Mouse (Mus musculus): ENCODE measurements at regions not wholly inside any gene's neighbourhood (a gene's known extent, or its start where the extent isn't known, plus 50 kb on each side); places are given as distances from the start of the nearest gene placed in this dataset.
A peak's percentile ranks its signal among the peaks of the same experiment; 100 is the strongest.

DNA sequence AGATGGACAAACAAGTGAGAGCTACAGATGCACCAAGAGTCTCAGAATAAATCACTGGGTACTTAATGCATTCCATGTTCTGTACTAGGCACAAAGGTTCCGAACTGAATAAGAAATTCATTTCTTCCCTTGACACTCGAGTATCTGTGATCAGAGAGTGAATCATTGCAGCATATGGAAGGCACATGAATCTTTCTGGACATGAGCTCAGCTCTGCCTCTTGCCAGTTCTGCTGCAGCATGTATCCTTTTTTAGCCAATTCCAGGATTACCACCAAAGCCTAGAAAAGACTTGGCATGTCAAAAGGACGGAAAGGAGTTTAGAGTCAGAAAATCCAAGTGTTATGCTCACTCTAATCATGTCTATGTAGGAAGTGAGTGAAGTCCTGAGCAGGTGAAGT lies 567.0 kb downstream of the Fam181b start:
- no peak overlapping the region for H3K4me3 ChIP-seq (ENCODE audit: low read length)
- no peak overlapping the region for H3K4me2 ChIP-seq (replicated peaks; ENCODE audit: low read depth, low read length)
- no peaks in the 10 kb centered on the region for H3K9me3 ChIP-seq (ENCODE audit: control insufficient read depth, low read length)
- 0 out of 2 replicates have a peak, but pooled peaks have one; percentile 16 for ATAC-seq (ENCODE audit: low FRiP score, low TSS enrichment)
- no peaks in the 10 kb centered on the region for H3K36me3 ChIP-seq (ENCODE audit: control insufficient read depth, insufficient read depth, low read length)
- 65% methylated on average over 3 of the region's 3 CpGs for WGBS
- no peaks in the 10 kb centered on the region for H3K4me1 ChIP-seq (ENCODE audit: control insufficient read depth, insufficient read depth, low read length)
- H3K27me3 ChIP-seq (ENCODE audit: control insufficient read depth, insufficient read depth, low read length) = no peaks in the 10 kb centered on the region
- no peak overlapping the region for H3K27ac ChIP-seq (ENCODE audit: low read depth, low read length)
- no peak overlapping the region for H3K9ac ChIP-seq (ENCODE audit: low read depth, low read length)

DNA sequence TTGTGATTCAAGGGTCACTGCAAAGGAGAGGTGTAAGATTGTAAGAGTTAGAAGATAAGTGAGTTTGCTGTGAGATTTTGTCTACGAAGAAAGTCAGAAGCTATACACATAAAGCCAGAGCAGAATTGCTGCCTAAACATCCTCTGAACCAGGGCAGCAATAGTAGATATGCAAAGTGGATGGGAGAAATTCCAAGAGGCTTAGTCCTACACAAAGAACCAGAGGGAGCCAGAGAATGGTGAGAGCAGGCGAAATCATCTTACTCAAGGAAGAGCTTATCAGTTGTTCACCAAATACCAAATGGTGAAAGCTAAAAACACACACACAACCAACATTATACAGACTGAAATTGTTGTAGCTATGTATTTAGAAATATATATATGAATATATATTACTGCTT lies 586.1 kb downstream of the Fam181b start:
- 76% methylated on average over 2 of the region's 2 CpGs for WGBS
- no peak for ATAC-seq (ENCODE audit: low FRiP score, low TSS enrichment)
- H3K4me1 ChIP-seq (ENCODE audit: control insufficient read depth, insufficient read depth, low read length) = no peaks in the 10 kb centered on the region

DNA sequence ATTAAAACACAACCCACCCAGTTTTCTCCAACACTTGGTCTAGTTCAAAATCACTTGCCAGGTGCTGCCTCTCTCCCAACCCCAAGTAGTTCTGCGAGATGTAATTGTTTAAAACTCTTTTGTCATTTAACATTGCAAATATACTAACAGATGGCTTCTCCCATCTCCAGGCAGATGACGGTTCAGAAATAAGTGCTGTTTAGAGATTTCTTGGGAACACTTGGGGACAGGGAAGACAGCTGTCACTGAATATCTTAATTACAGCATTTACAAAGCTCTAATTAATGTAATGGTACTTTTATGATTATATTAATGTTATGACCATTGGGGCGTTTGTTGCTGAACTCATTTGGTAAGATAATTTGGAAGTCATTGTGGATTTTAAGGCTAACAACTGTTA lies 592.2 kb downstream of the Fam181b start:
- no peaks in the 10 kb centered on the region for H3K4me1 ChIP-seq (ENCODE audit: control insufficient read depth, insufficient read depth, low read length)
- 86% methylated on average over 3 of the region's 3 CpGs for WGBS
- no peak overlapping the region for H3K4me2 ChIP-seq (replicated peaks; ENCODE audit: low read depth, low read length)
- H3K9ac ChIP-seq (ENCODE audit: low read depth, low read length) = no peak overlapping the region
- H3K27me3 ChIP-seq (ENCODE audit: control insufficient read depth, insufficient read depth, low read length) = no peaks in the 10 kb centered on the region
- ATAC-seq (ENCODE audit: low FRiP score, low TSS enrichment) = no peak
- no peak overlapping the region for H3K4me3 ChIP-seq (ENCODE audit: low read length)
- H3K9me3 ChIP-seq (ENCODE audit: control insufficient read depth, low read length) = no peaks in the 10 kb centered on the region
- H3K27ac ChIP-seq (ENCODE audit: low read depth, low read length) = no peak overlapping the region
- no peaks in the 10 kb centered on the region for H3K36me3 ChIP-seq (ENCODE audit: control insufficient read depth, insufficient read depth, low read length)

More for the DNA sequence above, 586.1 kb downstream of the Fam181b start:
- no peak overlapping the region for H3K4me2 ChIP-seq (replicated peaks; ENCODE audit: low read depth, low read length)
- H3K27me3 ChIP-seq (ENCODE audit: control insufficient read depth, insufficient read depth, low read length) = no peaks in the 10 kb centered on the region
- no peaks in the 10 kb centered on the region for H3K36me3 ChIP-seq (ENCODE audit: control insufficient read depth, insufficient read depth, low read length)
- no peaks in the 10 kb centered on the region for H3K9me3 ChIP-seq (ENCODE audit: control insufficient read depth, low read length)
- H3K9ac ChIP-seq (ENCODE audit: low read depth, low read length) = no peak overlapping the region
- H3K27ac ChIP-seq (ENCODE audit: low read depth, low read length) = no peak overlapping the region
- no peak overlapping the region for H3K4me3 ChIP-seq (ENCODE audit: low read length)

DNA sequence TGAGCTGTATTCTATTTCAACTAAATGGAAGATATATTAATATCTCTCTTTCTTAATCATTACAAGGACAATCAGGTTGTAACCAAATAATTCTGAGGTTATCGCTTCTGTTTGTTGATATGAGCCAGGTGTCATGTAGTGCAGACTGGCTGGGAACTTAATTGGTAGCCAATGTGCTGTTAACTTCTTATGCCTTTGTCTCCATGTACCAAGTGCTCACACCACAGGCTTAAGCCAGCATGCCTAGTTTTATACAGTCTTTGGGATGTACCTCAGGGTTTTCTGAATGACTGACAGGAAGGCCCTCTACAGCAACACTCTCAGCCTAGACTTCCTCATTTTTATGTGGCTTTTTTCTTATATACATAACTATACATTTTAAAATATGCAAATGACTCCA lies 592.8 kb downstream of the Fam181b start:
- H3K9me3 ChIP-seq (ENCODE audit: control insufficient read depth, low read length) = no peaks in the 10 kb centered on the region
- WGBS = 95% methylated on average over 1 of the region's 1 CpGs
- H3K27me3 ChIP-seq (ENCODE audit: control insufficient read depth, insufficient read depth, low read length) = no peaks in the 10 kb centered on the region
- no peak overlapping the region for H3K9ac ChIP-seq (ENCODE audit: low read depth, low read length)
- H3K4me3 ChIP-seq (ENCODE audit: low read length) = no peak overlapping the region
- H3K36me3 ChIP-seq (ENCODE audit: control insufficient read depth, insufficient read depth, low read length) = no peaks in the 10 kb centered on the region
- ATAC-seq (ENCODE audit: low FRiP score, low TSS enrichment) = no peak
- H3K4me1 ChIP-seq (ENCODE audit: control insufficient read depth, insufficient read depth, low read length) = no peaks in the 10 kb centered on the region
- H3K4me2 ChIP-seq (replicated peaks; ENCODE audit: low read depth, low read length) = no peak overlapping the region
- no peak overlapping the region for H3K27ac ChIP-seq (ENCODE audit: low read depth, low read length)
